Mouse (Mus musculus) neural tube, embryonic 10.5 days (tissue): ENCODE data around the gene Nr4a1.

ENCODE experiments used
- DNase-seq: peaks from one replicate; pipeline ENCODE4 v3.0.0-alpha.2; 2017; ENCODE audit warnings: low spot score; ENCODE audit errors: extremely low spot score

The Nr4a1 gene

DNA sequence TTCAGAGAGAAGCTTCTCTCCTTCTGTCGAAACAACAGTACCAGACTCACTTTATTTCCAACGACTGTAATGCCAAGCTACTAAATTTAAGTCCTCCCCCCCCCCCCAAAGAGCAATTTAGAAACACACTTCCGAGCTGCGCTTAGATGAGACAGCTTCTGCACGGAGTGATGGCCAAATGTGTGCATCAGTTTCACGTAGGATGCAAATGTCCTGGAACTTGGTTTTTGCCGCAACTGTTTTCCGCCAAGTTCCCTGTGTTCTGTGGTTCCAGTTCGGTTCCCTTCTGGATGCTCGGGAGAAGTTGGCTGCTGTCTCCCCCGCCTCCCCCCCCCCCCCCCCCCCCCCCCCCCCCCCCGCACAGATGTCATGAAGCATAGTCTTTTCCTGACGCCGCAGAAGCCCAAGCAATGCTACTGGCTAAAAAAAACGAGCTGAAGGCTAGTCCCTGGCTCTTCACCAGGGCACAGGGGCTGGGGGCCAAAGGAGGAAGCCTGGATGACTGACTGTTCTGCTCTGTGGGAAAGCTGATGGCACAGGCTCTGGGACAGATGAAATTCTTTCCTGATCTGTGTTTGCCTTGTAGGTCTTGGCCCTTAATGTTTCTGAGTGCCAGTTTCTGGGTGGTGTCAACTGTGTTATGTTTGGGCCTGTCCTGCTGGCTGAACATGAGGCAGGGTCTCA is 57.2 kb downstream of the Nr4a1 start:
- DNase-seq = no peak

DNA sequence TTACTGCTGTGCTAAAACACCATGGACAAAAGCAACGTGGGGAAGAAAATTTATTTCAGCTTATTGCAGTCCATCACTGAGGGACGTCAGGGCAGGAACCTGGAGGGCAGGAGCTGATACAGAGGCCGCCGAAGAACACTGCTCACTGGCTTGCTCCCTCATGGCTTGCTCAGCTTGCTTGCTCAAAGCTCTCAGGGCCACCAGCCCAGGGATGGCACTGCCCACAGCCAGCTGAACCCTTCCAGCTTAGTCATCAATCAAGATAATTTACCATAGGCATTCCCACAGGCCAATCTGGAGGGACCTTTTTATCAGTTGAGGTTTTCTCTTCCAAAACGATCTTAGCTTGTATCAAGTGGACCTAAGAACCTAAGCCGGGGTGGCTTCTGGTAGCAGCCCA is 57.9 kb downstream of the Nr4a1 start:
- DNase-seq = no peak

DNA sequence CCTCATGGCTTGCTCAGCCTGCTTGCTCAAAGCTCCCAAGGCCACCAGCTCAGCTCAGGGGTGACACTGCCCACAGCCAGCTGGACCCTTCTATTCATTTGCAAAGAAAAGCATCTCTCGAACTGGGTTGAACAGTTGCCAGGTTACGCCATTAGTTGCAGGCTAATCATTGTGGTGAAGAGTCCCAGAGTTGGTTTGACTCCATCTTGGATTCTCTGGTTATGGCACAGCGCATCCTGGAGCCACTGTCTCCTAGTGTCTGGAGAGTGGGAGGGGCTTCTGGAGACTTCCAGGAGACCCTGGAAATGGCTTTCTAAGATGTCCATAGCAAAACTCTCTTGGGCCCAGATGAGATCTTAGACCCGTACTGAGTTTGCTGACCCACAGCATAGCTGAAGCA is 61.3 kb downstream of the Nr4a1 start:
- no peak for DNase-seq

DNA sequence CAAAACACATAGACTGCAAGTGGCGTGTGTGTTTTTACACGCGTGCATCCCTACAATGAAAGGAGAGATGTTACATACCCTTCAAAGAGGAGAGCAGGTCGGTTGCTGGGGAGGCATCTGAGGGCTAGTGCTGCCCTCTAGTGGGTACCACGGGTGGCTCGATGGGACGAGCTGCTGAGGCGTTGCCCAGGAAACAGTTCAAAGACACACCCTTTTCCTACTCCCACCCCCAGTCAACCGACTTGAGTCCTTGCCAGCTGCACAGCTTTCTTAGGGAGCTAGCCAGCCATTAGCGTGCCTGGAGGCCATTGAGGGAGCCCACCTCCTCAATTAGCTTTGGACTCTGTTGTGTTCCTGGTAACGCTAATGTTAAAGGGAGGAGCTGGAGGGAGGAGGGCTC is 61.8 kb downstream of the Nr4a1 start:
- peak; percentile 83 for DNase-seq

DNA sequence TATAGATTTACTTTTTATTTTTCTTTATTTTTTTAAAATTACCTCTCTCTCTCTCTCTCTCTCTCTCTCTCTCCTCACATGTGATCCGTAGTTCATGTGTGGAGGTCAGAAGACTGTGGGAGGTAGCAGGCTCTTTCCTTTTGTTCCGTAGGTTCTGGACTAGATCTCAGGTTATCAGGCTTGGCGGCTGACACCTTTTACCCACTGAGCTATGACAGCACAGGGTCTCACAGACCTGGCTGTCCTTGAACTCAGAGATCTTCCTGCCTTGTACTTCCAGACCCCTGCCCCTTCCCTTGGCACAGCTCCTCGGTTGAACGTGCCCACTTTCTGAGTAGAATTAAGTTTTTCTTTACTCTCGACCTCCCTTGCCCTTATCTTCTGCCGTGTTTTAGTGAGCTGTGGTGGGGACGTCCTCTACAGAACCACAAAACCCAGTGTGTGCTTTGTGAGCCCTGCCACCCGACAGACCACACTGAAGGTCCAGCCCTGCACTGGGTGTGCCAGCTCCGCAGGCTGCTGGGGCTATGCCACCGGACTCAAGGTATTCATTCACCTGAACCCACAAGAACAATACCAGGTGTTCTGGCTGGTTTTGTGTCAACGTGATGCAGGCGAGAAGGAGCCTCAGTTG is 62.3 kb downstream of the Nr4a1 start:
- DNase-seq = no peak

DNA sequence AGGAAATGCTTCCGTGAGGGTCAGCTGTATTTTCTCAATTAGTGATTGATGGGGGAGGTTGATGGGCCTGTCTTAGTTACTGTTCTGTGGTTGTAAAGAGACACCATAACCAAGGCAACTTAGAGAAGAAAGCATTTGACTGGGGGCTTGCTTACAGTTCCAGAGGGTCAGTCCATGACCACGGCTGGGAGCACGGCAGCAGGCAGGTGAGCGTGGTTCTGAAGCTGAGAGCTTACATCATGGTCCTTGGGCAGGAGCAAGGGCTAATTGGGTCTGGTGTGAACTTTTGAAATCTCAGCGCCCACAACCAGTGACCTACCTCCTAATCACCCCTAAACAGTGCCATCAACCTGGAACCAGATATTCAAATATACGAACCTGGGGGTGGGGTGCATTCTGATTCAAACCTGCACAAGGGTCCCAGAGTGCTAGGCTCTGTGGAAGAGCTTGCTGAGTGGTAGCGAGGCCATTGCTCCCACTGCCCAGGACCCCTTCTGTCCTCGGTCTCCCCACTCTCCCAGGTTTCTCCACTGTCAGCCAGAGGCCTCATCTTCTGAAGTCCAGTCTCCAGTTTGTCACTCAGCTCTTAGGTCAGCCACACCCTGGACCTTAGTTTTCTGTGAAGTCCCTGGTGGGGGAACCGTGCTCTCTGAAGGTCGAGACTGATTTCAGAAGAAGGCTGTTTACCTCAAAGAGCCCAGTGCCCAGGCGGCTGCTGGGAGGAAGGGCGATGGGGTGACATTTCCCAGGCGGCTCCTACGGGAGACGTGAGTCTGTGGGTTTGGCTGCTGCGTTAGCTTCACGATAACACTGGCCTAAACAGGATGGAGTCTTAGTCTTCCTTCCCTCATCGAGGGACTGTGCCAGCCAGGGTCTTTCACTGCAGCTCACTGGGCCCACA is 63.1 kb downstream of the Nr4a1 start:
- no peak for DNase-seq

DNA sequence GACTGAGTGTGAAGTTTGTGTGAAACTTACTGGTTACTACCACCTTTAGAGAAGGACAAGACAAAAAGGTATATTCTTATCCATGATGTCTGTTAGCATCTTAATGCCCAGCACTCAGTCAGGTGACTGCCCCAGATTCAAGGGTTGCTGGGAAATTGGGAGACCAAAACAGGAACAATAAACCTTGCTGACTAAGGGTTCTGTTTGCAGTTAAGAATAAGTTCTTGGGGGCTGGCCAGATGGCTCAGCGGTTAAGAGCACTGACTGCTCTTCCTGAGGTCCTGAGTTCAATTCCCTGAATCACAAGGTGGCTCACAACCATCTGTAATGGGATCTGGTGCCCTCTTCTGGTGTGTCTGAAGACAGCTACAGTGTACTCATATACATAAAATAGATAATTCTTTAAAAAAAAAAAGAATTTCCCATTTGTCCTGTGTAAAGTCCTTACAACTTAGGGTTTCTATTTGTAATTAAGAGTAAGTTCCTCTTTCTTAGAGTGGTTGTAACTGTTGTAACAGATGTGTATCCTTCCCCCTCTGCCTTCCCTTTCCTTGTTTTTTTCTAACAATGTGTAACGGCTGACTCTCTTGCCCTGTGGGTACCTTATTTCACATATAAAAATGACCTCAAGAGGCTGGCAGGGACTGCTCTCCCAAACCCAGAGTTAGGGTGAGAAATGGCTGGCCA is 63.9 kb downstream of the Nr4a1 start:
- no peak for DNase-seq

DNA sequence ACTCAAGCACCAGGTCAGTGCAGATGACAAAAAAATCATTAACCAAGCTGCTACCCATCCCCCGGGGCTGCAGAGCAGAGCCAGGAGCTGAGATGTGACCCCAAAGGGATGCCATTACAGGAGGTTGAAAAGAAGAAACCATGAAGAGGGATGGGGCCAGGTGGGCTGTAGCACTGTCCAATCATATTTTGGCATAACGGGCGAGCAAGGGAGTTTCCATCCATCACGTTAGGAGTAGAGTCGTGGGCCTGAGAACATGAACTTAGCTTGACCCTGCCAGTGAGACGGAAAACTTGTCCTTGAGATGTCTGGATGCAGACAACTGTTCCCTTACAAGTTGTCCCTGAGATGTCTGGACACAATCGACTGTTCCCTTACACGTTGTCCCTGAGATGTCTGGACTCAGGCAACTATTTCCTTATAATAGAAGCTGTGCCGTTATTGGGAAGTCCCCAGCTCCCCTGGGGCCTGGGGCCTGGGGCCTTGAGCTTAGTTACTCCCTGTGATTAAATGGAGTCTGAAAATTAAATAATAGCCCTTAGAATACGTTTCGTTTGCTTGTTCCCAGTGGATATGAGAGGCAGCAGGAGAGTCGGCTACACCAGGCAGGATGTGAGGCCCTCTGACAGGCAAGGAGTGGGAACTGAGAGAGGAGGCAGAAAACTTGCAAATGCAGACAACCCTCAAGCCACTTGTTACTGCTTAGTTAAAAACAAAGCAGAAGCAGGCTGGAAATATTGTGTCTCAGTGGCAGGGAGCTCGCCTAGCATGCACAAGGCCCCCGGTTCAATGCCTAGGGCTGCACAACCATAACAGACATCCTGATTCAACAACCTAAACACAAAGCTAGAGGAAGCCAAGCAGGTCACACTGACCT is 65.1 kb downstream of the Nr4a1 start:
- no peak for DNase-seq

DNA sequence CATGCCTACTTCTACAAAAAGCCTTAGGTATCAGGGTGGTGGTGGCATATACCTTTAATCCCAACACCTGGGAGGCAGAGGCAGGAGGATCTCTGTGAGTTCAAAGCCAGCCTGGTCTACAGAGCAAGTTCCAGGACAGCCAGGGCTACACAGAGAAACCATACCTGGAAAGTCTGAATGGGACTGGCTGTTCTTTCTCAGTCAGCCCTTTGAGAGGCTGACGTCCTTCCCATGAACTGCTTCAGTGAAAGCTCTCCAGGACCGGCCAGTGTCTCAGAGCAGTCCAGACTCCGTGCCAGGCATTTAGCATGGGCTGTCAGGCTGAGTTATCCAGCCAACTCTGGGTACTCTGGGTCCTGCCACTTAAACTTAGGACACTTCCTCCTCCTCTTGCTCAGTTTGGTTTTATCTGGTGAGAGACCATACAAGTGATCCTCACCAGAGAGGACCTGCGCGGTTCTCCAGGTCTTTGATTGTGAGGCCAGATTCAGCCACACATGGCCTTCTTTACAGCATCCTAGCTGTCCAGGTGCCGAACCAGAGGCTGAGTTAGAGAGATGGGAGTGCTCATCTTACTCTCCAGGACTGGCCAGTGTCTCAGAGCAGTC is 66.0 kb downstream of the Nr4a1 start:
- DNase-seq = no peak

DNA sequence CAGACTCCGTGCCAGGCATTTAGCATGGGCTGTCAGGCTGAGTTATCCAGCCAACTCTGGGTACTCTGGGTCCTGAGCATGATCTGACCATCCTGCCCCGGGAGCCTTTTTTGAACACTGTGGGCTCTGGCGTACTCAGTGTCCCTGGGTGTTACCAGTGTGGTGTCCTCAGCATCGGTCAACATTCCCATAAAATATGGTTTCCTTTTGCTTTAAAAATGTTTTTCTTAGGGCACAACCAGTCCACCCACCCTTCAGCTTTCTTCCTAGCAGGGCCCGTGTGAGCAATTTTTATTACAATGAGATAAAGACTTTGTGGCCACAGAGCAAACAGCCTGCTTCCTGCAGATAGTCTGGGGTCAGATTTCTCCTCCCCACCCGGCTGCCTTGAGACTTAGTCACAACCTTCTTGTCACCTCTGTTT is 66.6 kb downstream of the Nr4a1 start:
- no peak for DNase-seq

DNA sequence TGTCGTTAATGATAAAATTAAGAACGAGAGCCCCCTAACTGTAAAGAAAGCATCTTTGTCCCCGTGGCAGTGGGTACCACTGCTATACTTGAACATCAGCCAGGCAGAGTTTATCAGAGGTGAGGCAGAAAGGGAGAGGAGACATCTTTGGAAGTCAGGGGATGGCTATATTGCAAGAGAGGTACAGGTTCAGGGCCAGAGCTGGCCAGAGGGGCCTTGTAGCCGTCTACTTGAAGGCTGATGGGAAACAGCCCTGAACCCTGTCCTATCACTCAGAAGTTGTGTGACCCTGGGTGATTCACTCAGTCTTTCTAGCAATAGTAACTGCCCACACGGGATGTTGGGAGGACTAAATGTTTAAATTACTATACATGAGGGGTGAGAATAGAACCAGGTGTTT is 67.1 kb downstream of the Nr4a1 start:
- DNase-seq = no peak

DNA sequence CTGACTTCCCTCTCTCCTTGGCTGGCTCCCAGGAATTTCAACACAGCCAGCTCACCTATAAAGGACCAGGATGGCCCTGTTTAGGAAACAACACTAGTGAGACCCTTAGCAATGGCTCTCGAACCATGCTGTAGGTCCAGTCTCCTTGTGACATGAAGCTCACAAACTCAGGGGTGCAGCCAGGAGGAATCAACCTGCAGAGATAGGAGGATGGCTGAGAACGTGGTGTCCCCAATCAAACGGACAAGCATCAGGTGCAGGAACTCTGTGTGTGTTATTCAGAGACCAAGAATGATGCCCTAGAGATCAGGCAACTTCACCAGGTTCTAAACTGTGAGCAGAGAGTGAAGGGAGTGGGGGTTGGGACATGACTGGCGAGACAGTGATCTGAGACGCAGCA is 68.0 kb downstream of the Nr4a1 start:
- no peak for DNase-seq

DNA sequence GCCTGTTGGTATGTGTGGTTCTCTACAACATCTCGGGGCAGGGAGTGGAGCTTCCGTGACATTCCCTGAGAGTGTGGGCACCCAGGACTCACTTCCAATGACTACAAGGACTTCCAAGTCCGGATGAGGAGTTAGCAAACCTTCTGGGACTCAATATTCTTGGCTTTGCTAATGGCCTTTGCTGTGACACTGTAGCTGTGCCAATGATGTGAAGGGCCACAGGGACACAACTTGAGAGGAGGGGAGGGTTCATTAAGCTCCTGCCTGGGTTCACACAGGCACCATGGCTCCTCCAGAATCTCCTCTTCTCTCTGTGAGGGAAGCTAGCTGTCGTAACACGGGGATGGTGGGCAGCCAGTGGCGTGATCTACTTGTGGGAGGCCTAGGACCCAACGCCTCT is 68.6 kb downstream of the Nr4a1 start:
- no peak for DNase-seq

DNA sequence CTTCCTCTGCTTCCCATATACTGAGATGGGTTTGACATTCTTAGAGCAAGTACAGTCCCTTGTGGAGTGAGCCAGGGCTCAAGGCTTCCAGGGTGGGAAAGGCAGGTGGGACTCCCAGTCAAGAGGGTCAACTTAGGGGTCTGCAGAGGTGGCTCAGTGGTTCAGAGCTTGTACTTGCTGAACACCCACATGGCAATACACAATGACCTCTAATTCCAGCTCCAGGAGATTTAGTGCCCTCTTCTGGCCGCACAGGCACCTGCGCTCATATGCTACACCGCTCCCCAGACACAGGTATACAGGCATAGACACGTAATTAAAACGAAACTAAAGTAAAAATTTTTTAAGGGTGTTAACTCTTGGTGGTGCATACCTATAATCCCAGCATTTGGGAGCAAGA is 69.4 kb downstream of the Nr4a1 start:
- DNase-seq = no peak
